Mouse (Mus musculus): ENCODE measurements around the gene Hoxd4. TPM values are rescaled to one million over a fixed set of nuclear protein-coding genes. Genes with fewer than 3 reads are reported as not detected.

Gene Hoxd4
- polyA plus RNA-seq, 1 experiment: 20.3 TPM

DNA sequence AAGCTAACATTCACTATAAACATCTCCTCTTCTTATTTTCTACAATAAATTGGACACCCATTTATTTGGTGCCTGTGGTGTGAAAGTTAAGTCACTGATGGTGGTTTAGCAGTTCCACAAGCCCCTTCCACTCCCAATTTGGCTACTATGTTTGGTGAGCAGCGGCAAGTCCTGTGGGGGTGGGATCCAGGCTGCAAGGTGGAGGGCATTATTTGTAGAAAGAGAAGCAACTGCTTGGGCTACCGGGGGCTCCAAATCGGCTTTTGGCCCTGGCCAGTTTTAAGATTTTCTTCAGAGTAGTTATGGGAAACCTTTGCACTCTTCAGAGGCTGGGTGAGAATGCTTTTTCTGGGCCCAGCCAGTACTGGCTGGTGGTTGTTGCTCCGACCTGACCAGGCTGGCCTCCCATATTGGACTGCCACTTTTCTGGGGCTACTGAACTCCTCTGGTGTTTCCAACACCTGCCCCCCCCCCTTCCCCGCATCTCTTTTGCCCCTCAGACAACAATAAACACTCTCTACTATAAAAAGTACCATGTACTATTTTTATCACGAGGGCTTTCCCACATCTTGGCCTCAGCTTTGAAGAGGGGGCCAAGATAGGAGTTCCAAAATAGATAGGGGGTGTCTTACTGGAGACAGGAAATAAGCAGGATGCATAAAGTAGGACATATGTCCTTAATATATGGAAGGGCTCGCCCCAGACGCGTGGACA is 20.2 kb downstream of the Hoxd4 start:
- DNase-seq: no peak
- no peak overlapping the region for H3K4me3 ChIP-seq (ENCODE audit: insufficient read depth, low read depth, low read length)
- H3K36me3 ChIP-seq (ENCODE audit: control insufficient read depth, insufficient read depth, low read length): no peaks in the 10 kb centered on the region
- TF ChIP-seq POLR2A (IDR thresholded peaks at IDR 0.05; ENCODE audit: low read depth, low read length) (no peak), CTCF (conservative IDR thresholded peaks at IDR 0.05; ENCODE audit: insufficient read depth, insufficient read length, low read depth, low read length) (no peak)
- H3K27me3 ChIP-seq (replicated peaks; ENCODE audit: control insufficient read depth, insufficient read depth, low read length): no peaks in the 10 kb centered on the region
- 65% methylated on average over 9 of the region's 9 CpGs for WGBS
- no peaks in the 10 kb centered on the region for H3K4me1 ChIP-seq (ENCODE audit: control insufficient read depth, insufficient read depth, low read length)
- no peak overlapping the region for H3K27ac ChIP-seq (ENCODE audit: insufficient read depth, low read depth, low read length)

DNA sequence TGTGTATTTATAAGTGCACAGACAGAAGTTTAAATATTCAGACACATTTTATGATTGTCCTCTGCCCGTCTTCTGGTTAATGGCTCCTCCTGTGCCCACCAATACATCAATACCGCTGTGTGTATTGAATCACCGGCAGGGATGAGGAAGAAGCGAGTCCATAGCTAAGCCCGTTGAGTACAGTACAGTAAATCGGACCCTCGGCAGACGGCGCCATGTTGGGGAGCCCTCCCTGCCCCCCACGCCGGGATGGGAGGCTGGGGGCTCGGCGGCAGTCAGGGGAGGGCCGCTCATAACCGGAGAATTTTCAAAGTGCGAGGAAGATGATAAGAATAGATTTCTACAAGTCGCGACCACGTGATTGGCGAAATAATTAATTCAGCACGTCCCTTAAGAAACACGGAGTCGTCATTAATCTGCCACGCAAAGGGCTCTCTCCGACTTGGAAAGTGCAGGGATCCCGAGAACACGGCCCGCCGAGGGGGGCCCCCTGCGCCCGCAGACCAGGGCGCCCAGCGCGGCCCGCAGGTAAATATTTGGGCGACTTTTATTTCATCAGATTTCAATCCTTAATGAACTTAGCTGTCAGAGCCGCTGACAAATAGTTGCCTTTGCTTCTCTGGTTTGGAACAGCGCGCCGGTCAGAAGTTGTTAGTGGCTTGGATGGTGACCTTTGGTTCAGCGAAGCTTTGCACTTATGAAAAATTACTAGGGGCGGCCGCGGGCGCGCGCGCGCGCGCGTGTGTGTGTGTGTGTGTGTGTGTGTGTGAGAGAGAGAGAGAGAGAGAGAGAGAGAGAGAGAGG is 21.0 kb downstream of the Hoxd4 start:
- TF ChIP-seq POLR2A (IDR thresholded peaks at IDR 0.05; ENCODE audit: low read depth, low read length): no peak
- no peak for TF ChIP-seq CTCF (conservative IDR thresholded peaks at IDR 0.05; ENCODE audit: insufficient read depth, insufficient read length, low read depth, low read length)
- DNase-seq: peak; percentile 54
- 16% methylated on average over 52 of the region's 52 CpGs for WGBS
- H3K4me1 ChIP-seq (ENCODE audit: control insufficient read depth, insufficient read depth, low read length): no peaks in the 10 kb centered on the region
- H3K4me3 ChIP-seq (ENCODE audit: insufficient read depth, low read depth, low read length): peak overlapping the region; percentile 24; the same call in 1 of the 2 replicates
- peak overlapping the region; percentile 24; the same call in 1 of the 2 replicates for H3K27ac ChIP-seq (ENCODE audit: insufficient read depth, low read depth, low read length)
- H3K36me3 ChIP-seq (ENCODE audit: control insufficient read depth, insufficient read depth, low read length): no peaks in the 10 kb centered on the region
- H3K27me3 ChIP-seq (replicated peaks; ENCODE audit: control insufficient read depth, insufficient read depth, low read length): no peaks in the 10 kb centered on the region

DNA sequence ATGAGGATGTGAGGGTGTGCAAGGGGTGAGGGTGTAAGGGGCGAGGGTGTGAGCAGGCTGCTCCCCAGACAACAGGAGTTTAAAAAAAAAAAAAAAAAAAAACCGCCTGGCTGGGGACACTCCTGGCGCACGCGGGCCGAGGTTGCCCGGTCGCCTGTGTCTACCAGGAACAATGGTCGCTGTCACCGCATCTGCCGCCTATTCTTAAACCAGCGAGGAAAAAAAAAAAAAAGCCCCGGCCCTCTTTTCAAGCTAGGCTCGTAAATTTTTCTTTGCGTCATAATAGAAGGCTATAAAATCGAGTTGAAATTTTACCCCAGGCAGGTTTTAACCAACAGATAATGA is 21.6 kb downstream of the Hoxd4 start:
- Histone ChIP-seq H3K4me3 (ENCODE audit: insufficient read depth, low read depth, low read length) (no peak overlapping the region), H3K27me3 (replicated peaks; ENCODE audit: control insufficient read depth, insufficient read depth, low read length) (no peaks in the 10 kb centered on the region), H3K4me1 (ENCODE audit: control insufficient read depth, insufficient read depth, low read length) (no peaks in the 10 kb centered on the region), H3K27ac (ENCODE audit: insufficient read depth, low read depth, low read length) (no peak overlapping the region), H3K36me3 (ENCODE audit: control insufficient read depth, insufficient read depth, low read length) (no peaks in the 10 kb centered on the region)
- no peak for DNase-seq
- TF ChIP-seq POLR2A (IDR thresholded peaks at IDR 0.05; ENCODE audit: low read depth, low read length) (no peak), CTCF (conservative IDR thresholded peaks at IDR 0.05; ENCODE audit: insufficient read depth, insufficient read length, low read depth, low read length) (no peak)
- WGBS: 23% methylated on average over 16 of the region's 16 CpGs

DNA sequence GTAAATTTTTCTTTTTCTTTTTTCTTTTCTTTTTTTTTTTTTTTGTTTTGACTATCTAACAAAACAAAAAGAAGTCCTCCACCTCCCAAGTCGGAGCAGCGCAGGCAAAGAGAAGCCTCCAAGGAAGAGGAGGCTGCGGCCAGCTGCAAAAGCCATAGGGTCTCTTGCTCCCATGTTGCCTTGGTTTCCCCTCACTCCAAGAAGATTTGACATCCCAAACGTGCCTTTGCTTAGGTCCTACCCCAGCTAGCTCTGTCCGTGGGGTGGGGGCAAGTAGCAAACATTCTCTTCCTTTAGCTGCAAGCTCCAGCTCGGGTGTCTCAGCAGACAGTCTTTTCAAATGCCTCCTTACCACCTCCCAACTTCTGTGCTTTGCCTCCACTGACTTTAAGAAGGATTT is 22.0 kb downstream of the Hoxd4 start:
- no peak overlapping the region for H3K27ac ChIP-seq (ENCODE audit: insufficient read depth, low read depth, low read length)
- DNase-seq: no peak
- no peaks in the 10 kb centered on the region for H3K36me3 ChIP-seq (ENCODE audit: control insufficient read depth, insufficient read depth, low read length)
- TF ChIP-seq POLR2A (IDR thresholded peaks at IDR 0.05; ENCODE audit: low read depth, low read length): no peak
- no peak for TF ChIP-seq CTCF (conservative IDR thresholded peaks at IDR 0.05; ENCODE audit: insufficient read depth, insufficient read length, low read depth, low read length)
- no peaks in the 10 kb centered on the region for H3K27me3 ChIP-seq (replicated peaks; ENCODE audit: control insufficient read depth, insufficient read depth, low read length)
- H3K4me1 ChIP-seq (ENCODE audit: control insufficient read depth, insufficient read depth, low read length): peaks cover under 1% of the 10 kb centered on the region; the same call in 1 of the 2 replicates
- 69% methylated on average over 6 of the region's 6 CpGs for WGBS
- H3K4me3 ChIP-seq (ENCODE audit: insufficient read depth, low read depth, low read length): no peak overlapping the region

DNA sequence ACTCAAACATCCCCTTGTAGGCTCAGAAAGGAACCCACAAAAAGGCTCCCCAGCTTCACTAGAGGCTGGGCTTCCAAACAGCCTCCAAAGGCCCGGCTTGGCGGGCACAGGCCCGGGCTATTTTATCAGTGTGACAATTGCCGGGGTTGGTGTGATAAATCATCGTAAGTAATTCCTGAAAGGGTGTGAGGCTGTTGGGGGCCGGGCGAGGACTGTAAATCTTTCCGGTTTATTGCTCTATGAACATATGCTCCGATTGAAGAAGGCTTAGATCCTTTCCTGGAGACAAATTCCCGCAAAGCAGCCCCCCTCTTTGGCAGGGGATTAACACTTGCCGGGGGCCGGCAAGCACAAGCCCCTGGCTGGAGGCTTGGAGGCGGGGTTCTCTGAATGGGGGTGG is 22.7 kb downstream of the Hoxd4 start:
- 75% methylated on average over 13 of the region's 13 CpGs for WGBS
- H3K27ac ChIP-seq (ENCODE audit: insufficient read depth, low read depth, low read length): no peak overlapping the region
- H3K4me3 ChIP-seq (ENCODE audit: insufficient read depth, low read depth, low read length): no peak overlapping the region
- H3K36me3 ChIP-seq (ENCODE audit: control insufficient read depth, insufficient read depth, low read length): no peaks in the 10 kb centered on the region
- H3K27me3 ChIP-seq (replicated peaks; ENCODE audit: control insufficient read depth, insufficient read depth, low read length): no peaks in the 10 kb centered on the region
- TF ChIP-seq POLR2A (IDR thresholded peaks at IDR 0.05; ENCODE audit: low read depth, low read length) (no peak), CTCF (conservative IDR thresholded peaks at IDR 0.05; ENCODE audit: insufficient read depth, insufficient read length, low read depth, low read length) (no peak)
- DNase-seq: no peak
- H3K4me1 ChIP-seq (ENCODE audit: control insufficient read depth, insufficient read depth, low read length): peaks cover 5% of the 10 kb centered on the region; the same call in 1 of the 2 replicates

DNA sequence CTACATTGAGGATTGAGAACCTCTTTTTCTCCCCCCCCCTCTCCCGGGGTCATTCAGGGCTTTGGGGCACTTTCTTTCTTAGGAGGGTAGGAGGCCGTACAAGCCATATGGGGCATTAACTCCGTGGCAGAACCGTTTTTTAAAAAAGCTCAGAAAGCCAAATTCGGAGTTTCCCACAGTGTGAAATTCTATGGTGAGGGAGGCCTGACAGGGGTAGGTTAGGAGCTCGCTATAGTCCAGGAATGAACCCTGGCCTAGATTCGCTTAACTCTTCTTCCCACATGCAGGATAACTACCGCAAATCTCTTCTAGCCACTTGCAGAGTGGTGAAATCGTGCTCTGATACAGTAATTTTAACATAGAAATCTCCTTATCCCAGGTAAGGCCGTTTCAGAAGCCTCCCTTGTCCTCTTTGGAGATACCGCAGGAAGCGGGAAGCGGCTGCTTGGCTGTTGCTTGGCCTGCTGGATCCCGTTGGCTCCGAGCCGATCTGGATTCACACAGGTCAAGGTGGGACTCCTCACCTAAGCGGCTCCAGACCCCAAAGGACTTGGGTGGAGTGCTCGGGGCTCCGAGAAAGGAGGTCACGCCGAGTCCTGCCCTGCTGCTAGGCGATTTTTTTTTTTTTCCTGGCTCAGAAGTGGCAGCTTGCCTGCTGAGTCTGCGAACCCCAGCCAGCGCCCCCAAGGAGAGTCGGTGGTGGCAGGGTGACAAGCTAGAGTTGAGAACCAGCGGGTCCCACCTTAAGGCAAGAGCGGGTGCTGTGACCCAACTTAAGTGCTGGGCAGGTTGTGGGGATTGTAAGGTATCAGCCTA is 23.5 kb downstream of the Hoxd4 start:
- H3K4me3 ChIP-seq (ENCODE audit: insufficient read depth, low read depth, low read length): no peak overlapping the region
- WGBS: 75% methylated on average over 27 of the region's 27 CpGs
- TF ChIP-seq CTCF (conservative IDR thresholded peaks at IDR 0.05; ENCODE audit: insufficient read depth, insufficient read length, low read depth, low read length) (no peak), POLR2A (IDR thresholded peaks at IDR 0.05; ENCODE audit: low read depth, low read length) (no peak)
- peaks cover 5% of the 10 kb centered on the region; the same call in 1 of the 2 replicates for H3K4me1 ChIP-seq (ENCODE audit: control insufficient read depth, insufficient read depth, low read length)
- no peak for DNase-seq
- no peak overlapping the region for H3K27ac ChIP-seq (ENCODE audit: insufficient read depth, low read depth, low read length)
- H3K36me3 ChIP-seq (ENCODE audit: control insufficient read depth, insufficient read depth, low read length): no peaks in the 10 kb centered on the region
- no peaks in the 10 kb centered on the region for H3K27me3 ChIP-seq (replicated peaks; ENCODE audit: control insufficient read depth, insufficient read depth, low read length)
